Mouse (Mus musculus) G1E-ER4 (cell line): ENCODE measurements around the gene Med25. TPM values are rescaled to one million over a fixed set of nuclear protein-coding genes. Genes with fewer than 3 reads are reported as not detected.

Experiments used
- GATA1 ChIP-seq: IDR thresholded peaks from one replicate; pipeline ENCODE4 v1.8.0; 2012; ENCODE audit warnings: low read length, inconsistent platforms
- polyA plus RNA-seq: library from polyadenylated mRNA; stranded (reverse); fragments of >175 nt; gene quantifications from 2 replicates; pipeline ENCODE4 v1.2.3, GENCODE M21; 2012

Gene Med25
- polyA plus RNA-seq, 1 experiment: 719 TPM

DNA sequence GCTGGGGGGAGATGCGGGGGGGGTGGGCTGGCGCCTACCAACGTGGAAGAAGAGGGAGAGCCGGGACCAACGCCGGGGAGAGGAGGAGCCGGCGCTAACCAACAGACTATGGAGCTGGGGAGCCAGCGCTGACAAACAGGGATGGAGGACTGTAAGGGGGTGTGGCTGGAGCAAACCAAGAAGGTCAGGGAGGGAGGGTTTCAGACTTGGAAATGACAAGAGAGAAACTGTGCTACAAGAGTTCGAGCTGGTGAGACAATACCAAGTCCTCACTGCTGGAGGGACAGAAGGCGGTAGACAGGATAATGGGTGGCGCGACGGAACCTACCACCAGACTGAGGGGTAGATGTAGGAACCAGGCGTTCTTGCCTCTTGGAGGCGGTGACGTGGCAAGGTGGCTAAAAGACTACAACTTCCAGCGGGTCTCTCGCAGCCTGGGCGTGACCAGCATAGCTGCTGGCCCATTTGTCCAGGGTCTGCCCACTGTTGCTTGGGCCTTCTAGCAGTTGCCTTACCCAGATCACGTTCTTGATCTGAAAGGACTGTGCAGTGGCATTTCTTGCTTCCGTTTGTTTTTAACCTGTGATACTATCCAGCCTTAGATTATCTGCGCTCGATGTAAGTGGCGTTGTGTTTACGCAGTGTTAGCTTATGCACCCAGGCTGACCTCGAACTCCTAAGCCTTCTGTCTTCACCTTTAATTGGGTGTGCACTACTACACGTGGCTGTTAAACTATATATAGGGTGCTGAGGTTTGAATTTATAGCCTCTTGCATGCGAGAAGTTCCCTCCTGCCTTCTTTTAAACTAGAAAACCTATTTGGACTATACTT is 22.6 kb downstream of the Med25 start, which contains the start of gene Ptov1:
Gene Ptov1, minus strand, starts transcription at position 92 of the 832 bp plus-strand sequence.
- TF ChIP-seq GATA1: no peak

DNA sequence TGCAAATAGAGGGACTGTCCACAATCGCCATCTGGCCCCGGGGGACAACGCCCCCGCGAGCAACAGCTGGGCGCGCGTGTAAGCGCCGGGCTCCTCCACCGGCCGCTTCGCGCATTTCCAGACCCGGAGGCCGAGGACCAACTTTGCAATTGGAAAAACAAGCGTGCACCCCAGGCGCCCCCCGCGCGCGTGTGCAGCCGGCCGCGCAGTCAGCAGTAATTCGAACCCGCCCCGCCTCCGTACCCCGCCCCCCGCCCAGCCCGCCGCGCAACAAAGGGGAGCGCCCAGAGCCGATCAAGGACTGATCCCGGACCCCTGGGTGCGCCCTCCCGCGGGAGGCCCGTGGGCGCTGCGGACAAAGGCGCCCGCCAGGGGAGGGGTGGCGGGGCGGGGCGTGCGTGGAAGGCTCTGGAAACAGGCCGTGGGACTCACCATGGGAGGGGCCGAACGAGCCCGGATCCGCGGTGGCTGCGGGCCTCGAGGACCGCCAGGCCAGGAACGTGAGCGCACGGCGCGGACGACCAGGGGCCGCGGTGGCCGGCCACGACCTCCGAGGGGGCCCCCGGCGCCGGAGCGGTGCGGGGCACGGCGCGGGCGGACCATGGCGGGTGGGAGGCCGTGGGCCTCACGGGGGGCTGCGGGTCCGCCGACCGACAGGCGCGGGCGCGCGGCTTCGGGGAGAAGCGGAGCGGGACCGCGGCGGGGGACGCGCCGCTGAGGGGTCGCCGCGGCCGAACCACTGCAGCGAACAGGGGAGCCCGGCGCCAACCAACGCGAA is 23.4 kb downstream of the Med25 start:
- TF ChIP-seq GATA1: no peak

DNA sequence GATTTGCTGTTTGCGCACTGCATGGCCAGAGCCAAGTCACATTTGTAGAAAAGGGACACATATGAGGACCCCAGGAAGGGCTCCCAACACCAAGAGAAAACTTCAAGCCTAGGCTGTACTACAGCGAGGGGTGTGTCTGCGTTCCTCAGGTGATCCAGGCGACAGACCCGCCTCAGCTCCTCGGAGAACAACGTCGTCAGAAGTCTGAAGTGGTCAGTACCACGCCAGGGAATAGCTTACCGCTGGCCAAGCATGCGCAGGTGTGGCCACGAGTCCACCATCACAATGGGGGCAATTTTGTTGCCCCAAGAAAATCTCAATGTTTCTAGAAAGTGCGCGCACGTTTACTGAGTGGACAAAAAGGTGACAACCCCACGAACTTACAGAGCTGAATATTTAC is 24.0 kb downstream of the Med25 start:
- no peak for TF ChIP-seq GATA1

DNA sequence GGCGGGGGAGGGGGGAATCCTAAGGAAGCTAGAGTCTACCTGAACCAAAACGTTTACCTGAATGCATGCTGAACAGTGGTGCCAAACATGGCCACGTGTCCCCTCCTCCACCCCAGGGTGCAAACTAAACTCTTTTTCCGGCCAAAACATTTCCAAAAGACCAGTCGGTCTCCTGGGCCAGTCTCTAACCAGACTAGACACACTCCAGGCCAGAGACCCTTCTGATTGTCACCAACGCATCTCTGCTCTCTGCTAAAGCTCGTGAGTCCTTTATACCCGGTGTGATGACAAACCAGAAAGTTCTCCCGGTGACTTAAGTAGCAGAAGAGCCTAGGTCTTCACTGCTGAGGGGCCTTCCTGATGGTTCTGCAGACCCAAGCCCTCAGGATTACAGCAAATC is 24.7 kb downstream of the Med25 start:
- no peak for TF ChIP-seq GATA1

DNA sequence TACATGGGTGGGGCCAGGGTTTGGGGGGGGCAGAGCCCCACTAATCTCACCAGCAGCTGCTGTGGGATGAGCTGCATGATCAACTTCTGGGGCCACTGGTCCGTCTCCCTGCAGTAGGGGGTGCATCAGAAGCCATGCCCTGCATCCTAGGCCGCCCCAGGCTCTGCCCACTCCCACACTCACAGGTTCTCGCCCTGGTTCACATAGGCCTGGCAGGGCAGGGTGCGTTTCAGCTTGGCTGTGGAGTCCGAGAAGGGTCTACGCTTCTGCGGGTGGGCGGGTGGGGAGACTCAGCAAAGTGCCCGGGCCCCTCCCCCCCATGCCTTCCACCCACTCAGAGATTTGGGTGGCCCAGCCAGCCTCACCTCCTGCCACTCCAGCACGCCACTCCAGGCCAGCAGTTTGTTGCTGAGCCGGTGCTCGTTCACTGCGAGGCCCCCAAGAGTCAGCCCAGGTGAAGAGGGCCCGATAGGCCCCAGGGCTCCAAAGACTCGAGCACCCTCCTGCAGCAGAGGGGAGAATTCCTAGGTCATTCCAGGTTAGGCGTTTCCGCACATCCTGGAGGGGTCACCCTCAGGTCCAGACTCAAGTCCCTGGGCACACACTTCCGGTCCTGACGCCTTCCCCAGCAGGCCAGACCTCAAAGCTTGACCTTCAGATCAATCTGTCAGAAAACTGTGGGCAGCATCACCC is 25.4 kb downstream of the Med25 start:
- TF ChIP-seq GATA1: no peak

DNA sequence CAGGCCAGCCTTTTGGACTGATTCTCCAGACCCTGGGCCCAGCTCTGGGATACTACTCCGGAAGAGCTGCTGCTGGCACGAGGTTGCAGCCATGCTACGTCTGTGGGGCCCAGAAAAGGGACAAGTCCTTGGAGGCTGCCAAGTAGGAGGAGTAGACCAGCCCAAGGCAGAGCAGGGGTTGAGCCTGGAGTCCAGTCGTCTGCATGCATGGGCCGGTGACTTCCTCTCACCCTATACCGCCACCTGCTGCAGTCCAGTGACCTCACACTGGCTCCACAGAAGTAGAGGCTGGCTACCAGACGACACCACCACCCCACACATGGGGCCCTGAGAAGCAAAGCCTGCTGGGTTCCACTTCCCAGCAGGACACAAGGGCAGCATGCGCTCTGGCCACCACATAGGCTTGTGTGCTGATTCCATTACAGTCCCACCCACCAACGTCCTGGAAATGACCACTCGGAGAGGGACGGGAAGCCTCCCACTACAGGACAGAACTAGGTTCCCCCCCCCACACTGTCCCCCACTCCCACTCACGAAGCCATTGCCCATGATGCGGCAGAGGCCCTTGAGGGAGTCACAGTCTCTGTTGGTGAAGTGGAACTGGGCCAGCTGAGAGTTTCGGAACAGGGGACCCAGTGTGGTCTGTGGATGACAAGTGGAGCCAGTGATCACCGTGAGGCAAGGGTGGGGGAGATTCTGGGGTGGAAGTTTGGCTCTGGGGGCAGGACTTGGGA is 26.1 kb downstream of the Med25 start:
- no peak for TF ChIP-seq GATA1

DNA sequence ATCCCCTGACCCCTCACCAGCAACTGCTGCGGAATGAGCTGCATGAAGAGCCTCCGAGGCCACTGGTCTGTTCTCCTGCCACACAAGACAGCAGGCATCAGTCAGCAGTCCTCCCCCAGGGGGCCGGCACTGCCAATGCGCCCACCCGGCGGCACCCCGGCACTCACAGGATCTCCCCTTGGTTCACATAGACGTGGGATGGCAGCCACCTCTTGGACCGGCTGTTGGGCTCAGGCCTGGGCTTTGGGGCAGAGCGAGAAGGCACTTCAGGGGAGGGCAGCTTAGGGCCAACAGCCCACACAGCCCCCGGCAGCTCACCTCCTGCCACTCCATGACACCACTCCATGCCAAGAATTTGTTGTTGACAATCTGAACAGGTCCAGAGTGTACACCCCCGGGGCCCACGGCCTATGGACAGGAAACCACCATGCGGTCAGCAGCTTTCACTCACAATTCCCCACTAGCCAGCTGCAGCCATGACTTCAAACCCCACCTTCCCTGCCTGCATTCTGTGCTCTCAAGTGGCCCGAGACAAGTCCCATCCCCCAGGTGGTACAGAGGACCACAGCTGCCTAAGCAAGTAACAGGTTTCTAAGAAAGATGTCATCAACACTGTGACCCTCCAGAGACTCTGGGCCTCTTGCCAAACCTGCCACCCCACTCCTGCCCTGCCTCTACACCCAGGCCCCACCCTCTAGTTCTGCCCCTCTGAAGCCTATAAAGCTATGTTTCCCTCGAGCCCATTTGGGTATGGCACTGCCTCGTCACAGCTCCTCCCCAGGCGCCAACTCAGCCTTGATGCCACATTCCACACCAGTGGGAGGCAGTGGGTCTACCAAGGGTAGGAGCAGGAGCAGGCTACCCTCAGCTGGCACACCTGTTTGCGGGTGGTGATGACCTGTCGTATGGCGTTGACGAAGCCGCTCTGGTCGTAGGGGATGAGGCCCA is 27.6 kb downstream of the Med25 start:
- no peak for TF ChIP-seq GATA1

DNA sequence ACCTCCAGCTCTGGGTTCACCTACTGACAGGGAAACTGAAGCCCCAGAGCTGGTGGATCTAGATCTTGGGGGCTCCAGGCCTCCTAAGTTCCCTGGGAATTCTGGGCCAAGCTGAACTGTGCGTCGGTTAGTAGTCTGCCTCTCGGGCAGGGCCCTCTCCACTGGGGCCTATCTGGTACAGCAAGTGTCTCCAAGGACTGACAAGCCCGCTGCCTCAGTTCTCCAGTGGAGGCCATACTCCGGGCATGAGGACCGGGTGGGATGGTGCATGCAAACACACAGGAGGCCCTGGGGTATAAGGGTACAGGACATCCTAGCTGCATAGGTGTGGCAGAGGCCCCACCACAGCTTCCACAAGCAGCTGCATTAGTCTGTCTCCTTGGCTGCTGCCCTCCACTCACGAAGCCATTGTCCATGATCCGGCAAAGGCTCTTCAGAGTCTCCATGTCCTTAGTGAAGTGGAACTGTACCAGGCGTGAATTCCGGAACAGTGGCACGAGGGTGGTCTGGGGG is 28.5 kb downstream of the Med25 start:
- TF ChIP-seq GATA1: no peak

DNA sequence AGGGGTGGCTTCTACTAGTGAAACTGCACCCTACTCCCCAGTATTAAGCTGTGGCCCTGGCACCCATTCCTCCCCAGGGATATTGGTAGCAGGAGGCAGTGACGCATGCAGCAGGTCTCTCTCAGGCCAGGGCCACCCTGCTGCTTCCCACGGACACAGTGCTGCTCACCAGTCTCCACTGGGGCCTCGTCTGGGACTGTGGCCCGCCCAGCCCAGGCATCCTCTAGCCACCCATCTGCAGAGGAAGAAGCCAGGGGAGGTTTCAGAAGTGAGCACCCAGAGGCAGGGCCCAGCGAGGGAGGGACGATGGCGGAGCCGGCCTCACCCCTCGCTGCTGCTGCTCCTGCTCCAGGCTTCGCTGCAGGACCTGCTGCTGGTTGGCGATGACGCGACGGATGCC is 29.3 kb downstream of the Med25 start:
- no peak for TF ChIP-seq GATA1

DNA sequence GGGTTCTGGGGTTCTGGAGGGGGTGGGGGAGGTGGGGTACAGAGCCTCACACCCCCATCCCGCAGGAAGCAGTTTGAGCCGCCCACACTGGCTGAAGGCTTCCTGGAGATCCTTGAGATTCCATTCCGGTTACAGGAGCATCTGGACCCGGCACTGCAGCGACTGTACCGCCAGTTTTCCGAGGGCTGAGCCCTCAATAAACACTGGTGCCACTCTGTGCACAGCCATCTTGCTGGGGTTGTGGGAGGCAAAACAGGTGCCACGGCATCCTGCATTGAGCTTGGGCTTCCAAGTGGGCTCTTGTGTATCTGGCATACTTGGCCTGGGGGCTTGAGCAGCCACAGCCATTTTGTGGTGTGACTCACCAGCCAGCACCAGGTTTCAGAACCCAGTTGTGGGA is 30.1 kb downstream of the Med25 start:
- no peak for TF ChIP-seq GATA1

DNA sequence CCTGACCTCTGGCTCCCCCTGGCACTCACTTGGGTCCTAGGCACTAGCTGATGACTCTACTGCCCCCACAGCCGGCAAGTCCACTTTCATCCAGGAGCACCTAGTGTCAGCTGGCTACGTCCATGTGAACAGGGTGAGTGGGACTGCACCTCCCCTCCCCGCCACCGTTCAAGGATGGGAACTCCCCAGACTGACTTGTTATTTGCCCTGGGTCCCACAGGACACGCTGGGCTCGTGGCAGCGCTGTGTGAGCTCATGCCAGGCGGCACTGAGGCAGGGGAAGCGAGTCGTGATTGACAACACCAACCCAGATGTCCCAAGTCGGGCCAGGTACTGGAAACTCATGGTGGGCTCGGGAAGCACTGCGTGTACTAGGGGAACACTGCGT is 31.1 kb downstream of the Med25 start:
- TF ChIP-seq GATA1: no peak

DNA sequence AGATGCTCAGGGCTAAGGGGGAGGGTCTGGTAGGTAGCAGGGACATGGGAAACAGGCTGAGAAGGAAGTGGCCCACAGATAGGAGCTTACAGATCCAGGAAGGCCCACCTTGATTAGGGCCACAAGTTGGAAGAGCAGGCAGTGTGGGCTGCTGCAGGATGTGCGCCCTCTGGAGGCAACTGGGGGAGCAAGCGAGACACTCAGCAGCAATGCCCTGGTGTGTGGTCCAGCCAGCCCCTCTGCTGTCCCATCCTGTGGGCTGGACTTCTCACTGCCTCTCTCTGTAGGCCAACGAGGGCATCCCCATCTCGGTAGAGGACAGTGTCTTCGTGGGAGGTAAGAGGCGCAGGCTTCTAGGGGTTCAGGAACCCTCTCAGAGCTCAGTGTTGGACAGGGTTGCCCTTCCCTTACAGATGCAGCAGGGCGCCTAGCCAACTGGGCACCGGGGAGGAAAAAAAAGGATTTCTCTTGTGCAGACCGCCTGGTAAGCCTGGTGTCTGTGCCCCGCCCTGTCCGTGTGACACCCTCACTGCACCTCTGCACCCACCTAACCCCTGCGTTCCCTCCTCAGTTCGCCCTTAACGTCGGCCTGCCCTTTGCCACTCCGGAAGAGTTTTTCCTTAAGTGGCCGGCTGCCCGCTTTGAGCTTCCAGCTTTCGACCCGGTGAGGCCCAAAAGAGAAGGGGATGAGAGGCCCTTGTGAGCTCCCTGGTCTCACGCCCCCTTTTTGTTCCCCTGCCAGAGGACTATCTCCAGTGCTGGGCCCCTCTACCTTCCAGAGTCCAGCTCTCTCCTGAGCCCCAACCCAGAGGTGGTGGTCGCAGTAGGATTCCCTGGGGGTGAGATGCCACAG is 31.7 kb downstream of the Med25 start:
- no peak for TF ChIP-seq GATA1

DNA sequence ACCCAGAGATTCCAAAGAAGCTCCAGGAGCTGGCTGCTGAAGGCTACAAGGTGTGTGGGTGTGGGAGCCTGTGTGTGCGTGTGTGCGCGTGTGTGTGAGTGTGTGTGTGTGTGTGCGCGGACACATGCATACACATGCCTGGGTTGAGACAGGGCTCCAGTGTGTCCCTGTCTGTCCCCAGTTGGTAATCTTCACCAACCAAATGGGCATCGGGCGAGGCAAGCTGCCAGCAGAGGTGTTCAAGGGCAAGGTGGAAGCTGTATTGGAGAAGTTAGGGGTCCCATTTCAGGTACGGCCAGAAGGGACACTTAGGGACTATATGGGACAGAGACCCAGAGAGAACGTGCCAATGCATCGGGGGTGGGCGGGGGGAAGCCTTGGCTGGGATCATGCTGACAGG is 32.6 kb downstream of the Med25 start:
- no peak for TF ChIP-seq GATA1
